Comparison of ENCODE assay signal across 10 mouse cellular contexts in genomic region chr1:90969347-90969784, GRCm38 (mm10). TPM values are rescaled to one million over a fixed set of nuclear protein-coding genes. Genes with fewer than 3 reads are reported as not detected.
DNase-seq lines count a peak whose midpoint lies in the region; ATAC-seq lines count a peak whose summit lies in the region.
"Had no signal": no experiment of that assay in that cellular context is flagged by ENCODE, and none has a peak within 500 bp of the region (broad histone marks: within the 10 kb centered on the region; RNA-seq: fewer than 3 reads in every experiment).

Gene Rab17, minus strand, starts transcription at chr1:90969661.

- DNase-seq in urinary bladder, postnatal 14 days (ENCODE audit: low spot score) = peak; percentile 76
- DNase-seq in urinary bladder, postnatal 4 days (ENCODE audit: low spot score in 2 of 2) = no peak
- DNase-seq in right cerebral cortex, adult 18-20 months = no peak
- DNase-seq in T-cell, adult 2 months (ENCODE audit: low spot score) = no peak
- DNase-seq in spleen, adult 18-20 months = no peak
- DNase-seq: cerebellum, postnatal 36 days had no signal

- H3K4me3 ChIP-seq in kidney, embryonic 14.5 days (ENCODE audit: low read length) = no peak within 1 kb of the TSS
- H3K4me3 ChIP-seq in liver, embryonic 15.5 days (replicated peaks) = peak within 1 kb of the TSS; percentile 42

- 23% methylated on average over 9 of the region's 9 CpGs for WGBS in kidney, embryonic 14.5 days
- 28% methylated on average over 9 of the region's 9 CpGs for WGBS in liver, embryonic 15.5 days (ENCODE audit: insufficient replicate concordance)

- no peaks in the 10 kb centered on the region for H3K36me3 ChIP-seq in kidney, embryonic 14.5 days (ENCODE audit: control insufficient read depth, insufficient read depth, low read length)
- H3K36me3 ChIP-seq in liver, embryonic 15.5 days (replicated peaks) = no peaks in the 10 kb centered on the region

- peak within 1 kb of the TSS; percentile 48; the same call in 1 of the 2 replicates for H3K27ac ChIP-seq in kidney, embryonic 14.5 days (ENCODE audit: low read depth, low read length)
- no peak within 1 kb of the TSS for H3K27ac ChIP-seq in liver, embryonic 15.5 days (replicated peaks)

- peaks cover 14% of the 10 kb centered on the region for H3K4me1 ChIP-seq in kidney, embryonic 14.5 days (ENCODE audit: control insufficient read depth, insufficient read depth, low read length)
- H3K4me1 ChIP-seq in liver, embryonic 15.5 days (replicated peaks) = peaks cover 7% of the 10 kb centered on the region; the same call in 1 of the 2 replicates

- peak; percentile 40; the same call in 1 of the 2 replicates for ATAC-seq in kidney, embryonic 14.5 days (ENCODE audit: low FRiP score, low TSS enrichment)
- 0 out of 2 replicates have a peak, but pooled peaks have one; percentile 40 for ATAC-seq in liver, embryonic 15.5 days (ENCODE audit: insufficient read depth)
- ATAC-seq in monocyte, adult 5-6 weeks (replicated peaks; ENCODE audit: insufficient number of reproducible peaks, low FRiP score, low TSS enrichment, poor library complexity, severe bottlenecking) = no peak
- ATAC-seq: hindbrain, embryonic 16.5 days had no signal

- H3K9ac ChIP-seq in kidney, embryonic 14.5 days (ENCODE audit: low read depth, low read length) = peak within 1 kb of the TSS; percentile 28; the same call in 1 of the 2 replicates
- no peak within 1 kb of the TSS for H3K9ac ChIP-seq in liver, embryonic 15.5 days

- H3K4me2 ChIP-seq in kidney, embryonic 14.5 days (replicated peaks; ENCODE audit: low read depth, low read length) = peak within 1 kb of the TSS; percentile 17
- H3K4me2 ChIP-seq in liver, embryonic 15.5 days = peak within 1 kb of the TSS; percentile 43

- no peaks in the 10 kb centered on the region for H3K9me3 ChIP-seq in kidney, embryonic 14.5 days (ENCODE audit: control insufficient read depth, low read length)
- H3K9me3 ChIP-seq in liver, embryonic 15.5 days (replicated peaks) = no peaks in the 10 kb centered on the region

- no peaks in the 10 kb centered on the region for H3K27me3 ChIP-seq in kidney, embryonic 14.5 days (ENCODE audit: control insufficient read depth, insufficient read depth, low read length)
- H3K27me3 ChIP-seq in liver, embryonic 15.5 days = no peaks in the 10 kb centered on the region

RNA-seq across cellular contexts. Expression of gene Rab17, which starts in this region (rescaled TPM):
- 3.7 and 6.1 TPM in 2 replicates for polyA plus RNA-seq in kidney, embryonic 14.5 days (2014; fragmentation: Nextera tagmentation; extraction: Ambion mirVana)
- 5.5 and 6.6 TPM in 2 replicates for polyA plus RNA-seq in liver, embryonic 15.5 days (2015; fragmentation: Nextera tagmentation; extraction: Ambion mirVana)
- total RNA-seq in monocyte, adult 5-6 weeks (2017) = not detected in 3 replicates
